Mouse (Mus musculus) Patski (cell line): ENCODE results near the gene Epb42. TPM values are rescaled to one million over a fixed set of nuclear protein-coding genes. Genes with fewer than 3 reads are reported as not detected.
A peak's percentile ranks its signal among the peaks of the same experiment; 100 is the strongest.
"Not testable (repeated sequence)": the region's sequence is repeated elsewhere in the genome, so short reads cannot be mapped to it uniquely, and the experiment has no call there.

ENCODE experiments used
- ATAC-seq: fragments of 100-300 bp; one replicate; pipeline ENCODE4 v1.8.0; 2021
- CTCF ChIA-PET: fragments of 350-600 bp; sonication (Branson Sonifier 250); formaldehyde crosslinking; loops from one replicate; lab custom pipeline; 2022; ENCODE audit warnings: inconsistent platforms; lab: Charles Lee
- POLR2A ChIA-PET: fragments of 350-600 bp; sonication (Branson Sonifier 250); formaldehyde crosslinking; loops from one replicate; lab custom pipeline; 2022; ENCODE audit warnings: antibody characterized with exemption, inconsistent platforms; lab: Charles Lee
- DNase-seq: peaks from one replicate; pipeline ENCODE4 v3.0.0-alpha.2; 2011; ENCODE audit warnings: low read depth, low spot score
- H3K27me3 ChIP-seq: fragments of 371-371 bp; one replicate; pipeline ENCODE4 v1.5.1; 2021
- CTCF ChIP-seq: fragments of 100-300 bp; IDR thresholded peaks from one replicate; pipeline ENCODE4 v1.5.1; 2021
- in situ Hi-C: fragments of 300-500 bp; cut with MboI; formaldehyde crosslinking; loops from 3 replicates; pipeline ENCODE4 v1.11.1; 2018; ENCODE audit warnings: low pct_unique_long_range_greater_than_20kb, mixed read lengths
- polyA plus RNA-seq: library from polyadenylated mRNA; unstranded; gene quantifications from one replicate; pipeline ENCODE4 v1.2.3, GENCODE M21; 2021

Gene Epb42
- polyA plus RNA-seq, 1 experiment from 2014 or later, result not detected

DNA sequence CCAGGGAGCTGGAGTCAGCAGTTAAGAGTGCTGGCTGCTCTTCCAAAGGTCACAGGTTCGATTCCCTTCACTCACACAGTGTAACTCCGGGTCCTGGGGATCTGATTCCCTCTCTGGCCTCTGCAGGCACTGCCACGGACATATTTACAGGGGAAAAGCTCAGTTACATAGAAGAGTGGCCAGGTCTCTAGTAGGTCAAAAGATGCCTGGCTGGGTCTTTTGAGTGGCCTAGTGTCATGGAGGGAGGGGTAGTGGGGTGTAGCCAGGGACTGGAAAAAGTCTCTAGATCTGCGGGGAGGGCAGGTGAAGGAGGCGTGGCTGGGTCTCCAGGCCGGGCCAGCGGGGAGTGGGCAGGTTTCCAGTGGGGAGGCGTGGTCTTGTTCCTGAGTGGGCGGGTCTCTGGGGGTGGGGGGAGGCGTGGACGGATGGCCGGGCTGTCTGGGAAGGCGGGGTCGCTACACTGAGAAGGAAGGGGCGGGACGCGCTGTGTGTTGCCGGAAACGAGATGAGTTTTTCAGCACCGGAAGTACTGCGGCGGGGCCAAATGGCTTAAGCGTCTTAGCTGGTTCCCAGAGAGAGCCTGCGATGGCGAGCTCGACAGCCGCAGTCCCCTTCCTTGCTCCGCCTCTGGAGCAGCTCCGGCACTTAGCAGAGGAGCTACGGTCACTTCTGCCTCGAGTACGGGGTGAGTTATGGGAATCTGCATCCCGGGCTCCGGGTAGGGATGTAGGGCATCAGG is 28.8 kb downstream of the Epb42 start, which contains the start of gene Ccndbp1:
TSS of gene Ccndbp1 (plus strand) at position 479 of the 739 bp plus-strand sequence.
- CTCF ChIA-PET, result no interaction called here
- no peak for TF ChIP-seq CTCF
- no peaks in the 10 kb centered on the region for H3K27me3 ChIP-seq
- in situ Hi-C loops, result no loop called here
- ATAC-seq, result peak; percentile 80
- POLR2A ChIA-PET, result no interaction called here
- DNase-seq, result peak; percentile 66

DNA sequence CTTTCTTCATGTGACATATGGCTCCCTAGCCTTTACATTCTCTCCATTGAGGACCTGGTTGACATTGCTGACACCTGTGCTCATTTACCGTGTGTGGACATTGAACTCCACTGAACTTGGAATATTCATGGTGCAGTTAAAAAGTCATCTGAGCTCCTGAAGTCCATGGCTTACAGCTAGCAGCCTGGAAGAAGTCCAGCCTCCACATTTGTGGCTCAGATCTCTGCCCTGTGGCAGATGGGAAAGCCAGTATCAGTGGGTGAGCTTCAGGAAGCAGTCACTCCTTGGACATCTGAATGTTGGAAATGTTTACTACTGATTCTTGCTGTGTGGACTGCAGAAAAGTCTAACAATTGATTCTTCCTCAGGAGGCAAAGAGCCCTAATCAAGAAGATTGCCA is 29.9 kb downstream of the Epb42 start:
- ATAC-seq (no peak), DNase-seq (no peak)
- ChIA-PET POLR2A (interaction anchor here (0.6 kb wide), 1 partner anchor 53 kb away, joined by 4 read pairs; no protein-coding TSS in a partner anchor), CTCF (interaction anchor here (1.2 kb wide), 1 partner anchor 48 kb away, joined by 3 read pairs; no protein-coding TSS in a partner anchor)
- H3K27me3 ChIP-seq, result no peaks in the 10 kb centered on the region
- in situ Hi-C loops, result no loop called here
- TF ChIP-seq CTCF, result no peak

DNA sequence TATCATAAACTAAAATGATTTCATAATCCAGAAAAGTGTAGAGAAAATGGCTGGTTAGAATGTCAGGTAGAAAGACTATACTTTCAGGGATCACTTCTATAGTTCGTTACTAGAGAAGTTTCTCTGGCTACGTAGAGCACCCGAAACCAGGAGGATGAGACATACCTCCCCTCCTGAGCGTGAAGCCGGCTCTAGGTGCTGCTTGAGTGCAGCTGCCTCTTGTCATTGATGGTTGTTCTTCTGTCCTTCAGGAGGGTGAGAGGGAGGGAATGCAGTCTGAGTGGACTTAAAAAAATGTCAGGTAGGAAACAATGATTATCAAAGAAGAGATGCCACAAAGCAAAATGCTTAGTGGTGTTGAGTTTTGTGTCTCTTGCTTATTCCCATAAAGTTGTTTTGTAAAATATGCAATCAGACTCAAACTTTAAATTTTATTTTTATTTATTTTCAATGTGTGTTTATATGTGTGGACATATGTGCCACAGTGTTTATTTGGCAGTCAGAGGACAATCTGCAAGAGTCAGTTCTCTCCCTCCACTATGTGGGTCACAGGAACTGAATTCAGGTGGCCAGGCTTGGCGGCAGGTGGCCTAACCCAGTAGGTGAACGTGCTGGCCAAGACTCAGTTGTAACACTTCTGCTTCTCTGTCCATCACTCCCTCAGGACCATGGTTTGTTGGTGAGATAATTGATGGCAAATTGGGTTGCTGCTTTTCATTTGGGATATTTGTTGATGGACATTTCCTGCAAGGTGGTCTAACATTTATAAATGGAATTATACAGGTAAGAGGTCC is 32.7 kb downstream of the Epb42 start:
- no peaks in the 10 kb centered on the region for H3K27me3 ChIP-seq
- no peak for TF ChIP-seq CTCF
- ChIA-PET POLR2A (no interaction called here), CTCF (no interaction called here)
- in situ Hi-C loops, result no loop called here
- no peak for ATAC-seq
- no peak for DNase-seq

DNA sequence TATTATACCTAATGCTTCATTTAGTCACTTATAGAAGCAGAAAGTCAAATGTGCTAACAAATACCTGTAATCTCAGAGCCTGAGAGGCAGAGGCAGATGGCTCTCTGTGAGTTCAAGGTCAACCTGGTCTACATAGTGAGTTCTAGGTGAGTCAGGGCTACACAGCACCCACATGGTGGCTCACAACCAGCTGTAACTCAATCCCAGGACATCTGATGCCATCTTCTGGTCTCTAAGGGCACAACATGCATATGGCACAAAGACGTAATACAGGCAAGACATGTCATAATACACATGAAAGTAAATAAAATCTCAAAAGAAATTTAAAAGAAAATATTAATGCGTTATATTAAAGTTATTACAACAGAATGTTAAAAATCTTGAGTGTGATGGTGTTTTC is 33.3 kb downstream of the Epb42 start:
- DNase-seq, result no peak
- POLR2A ChIA-PET, result no interaction called here
- in situ Hi-C loops, result no loop called here

DNA sequence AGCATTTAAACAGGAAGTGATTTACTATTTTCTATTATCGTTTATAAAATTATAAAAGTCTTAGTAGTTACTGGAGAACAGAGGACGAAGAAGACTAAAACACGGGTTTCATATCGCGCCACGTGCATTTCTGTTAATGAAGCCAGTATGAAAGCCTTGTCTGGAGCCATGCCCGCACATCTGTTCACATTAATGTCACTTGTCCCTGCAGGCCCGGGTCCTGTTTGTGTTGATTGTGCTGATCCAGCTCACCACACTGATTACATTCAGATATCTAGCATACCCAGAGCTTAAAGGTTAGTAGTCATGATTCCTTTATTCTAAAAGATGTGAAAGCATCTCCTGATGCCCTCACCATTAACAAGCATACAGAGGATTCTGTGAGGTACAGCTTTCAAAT is 38.0 kb downstream of the Epb42 start:
- TF ChIP-seq CTCF, result no peak
- ATAC-seq (no peak), DNase-seq (no peak)
- ChIA-PET CTCF (no interaction called here), POLR2A (no interaction called here)
- no peaks in the 10 kb centered on the region for H3K27me3 ChIP-seq
- in situ Hi-C loops, result no loop called here

More for the DNA sequence above, 33.3 kb downstream of the Epb42 start:
- CTCF ChIA-PET, result no interaction called here
- no peak for ATAC-seq
- TF ChIP-seq CTCF, result peak; percentile 55
- no peaks in the 10 kb centered on the region for H3K27me3 ChIP-seq

DNA sequence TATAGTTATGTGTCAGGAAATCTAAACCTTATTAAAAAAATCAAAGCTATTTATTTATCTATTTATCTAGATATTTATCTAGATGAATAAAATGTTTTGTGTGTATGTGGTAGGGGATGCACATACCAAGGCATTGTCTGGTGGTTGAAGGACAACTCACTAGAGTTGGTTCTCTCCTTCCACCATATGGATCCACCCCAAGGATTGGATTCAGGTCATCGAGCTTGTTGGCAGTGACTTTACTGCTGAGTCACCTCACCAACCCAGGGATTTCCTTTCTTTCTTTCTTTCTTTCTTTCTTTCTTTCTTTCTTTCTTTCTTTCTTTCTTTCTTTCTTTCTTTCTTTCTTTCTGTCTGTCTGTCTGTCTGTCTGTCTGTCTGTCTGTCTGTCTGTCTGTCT is 40.3 kb downstream of the Epb42 start:
- POLR2A ChIA-PET, DNase-seq, CTCF ChIA-PET, H3K27me3 ChIP-seq, ATAC-seq, in situ Hi-C loops: not testable (repeated sequence)

DNA sequence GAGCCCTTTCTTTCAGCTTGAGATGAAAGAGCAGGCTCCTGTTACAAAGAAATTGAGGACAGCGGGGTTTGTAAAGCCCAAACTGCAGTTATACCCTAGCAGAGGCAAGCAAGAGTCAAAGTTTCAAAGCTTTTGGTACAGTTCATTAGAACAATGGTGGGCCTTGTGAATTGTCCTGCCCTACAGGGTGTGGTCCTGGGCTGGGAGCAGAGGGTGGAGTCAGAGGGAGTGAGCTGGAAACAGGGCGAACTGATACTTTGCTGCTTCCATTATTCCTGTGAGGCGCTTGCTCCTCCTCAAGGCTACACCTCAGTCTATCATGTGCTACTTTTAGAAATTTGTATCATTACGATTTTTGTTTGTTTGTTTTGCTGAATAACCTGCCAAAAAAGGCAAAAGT is 45.7 kb downstream of the Epb42 start:
- CTCF ChIA-PET, result no interaction called here
- in situ Hi-C loops, result no loop called here
- POLR2A ChIA-PET, result interaction anchor here (0.6 kb wide), 1 partner anchor 237 kb away, joined by 3 read pairs; no protein-coding TSS in a partner anchor
- no peak for TF ChIP-seq CTCF
- DNase-seq (no peak), ATAC-seq (no peak)
- H3K27me3 ChIP-seq, result no peaks in the 10 kb centered on the region

DNA sequence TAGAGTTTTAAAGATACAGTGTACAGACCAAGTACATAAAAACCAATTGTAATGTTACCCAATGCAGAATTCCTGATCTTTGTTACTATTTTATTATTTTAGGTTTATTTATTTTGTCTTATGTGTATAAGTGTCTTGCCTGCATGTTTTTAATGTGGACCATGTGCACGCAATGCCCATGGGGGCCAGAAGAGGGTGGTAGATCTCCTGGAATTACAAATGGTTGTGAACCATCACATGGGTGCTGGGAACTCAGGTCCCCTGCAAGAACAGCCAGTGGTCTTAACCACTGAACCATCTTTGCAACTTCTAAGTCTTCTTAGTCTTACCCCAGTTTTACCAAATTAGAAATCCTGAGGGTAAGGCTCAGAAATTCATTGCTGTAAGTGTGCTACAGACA is 51.6 kb downstream of the Epb42 start:
- in situ Hi-C loops, result no loop called here
- DNase-seq (no peak), ATAC-seq (no peak)
- ChIA-PET CTCF (interaction anchor here (1.0 kb wide), 1 partner anchor 15 kb away, joined by 3 read pairs; no protein-coding TSS in a partner anchor), POLR2A (no interaction called here)
- H3K27me3 ChIP-seq, result no peaks in the 10 kb centered on the region
- TF ChIP-seq CTCF, result peak; percentile 40

DNA sequence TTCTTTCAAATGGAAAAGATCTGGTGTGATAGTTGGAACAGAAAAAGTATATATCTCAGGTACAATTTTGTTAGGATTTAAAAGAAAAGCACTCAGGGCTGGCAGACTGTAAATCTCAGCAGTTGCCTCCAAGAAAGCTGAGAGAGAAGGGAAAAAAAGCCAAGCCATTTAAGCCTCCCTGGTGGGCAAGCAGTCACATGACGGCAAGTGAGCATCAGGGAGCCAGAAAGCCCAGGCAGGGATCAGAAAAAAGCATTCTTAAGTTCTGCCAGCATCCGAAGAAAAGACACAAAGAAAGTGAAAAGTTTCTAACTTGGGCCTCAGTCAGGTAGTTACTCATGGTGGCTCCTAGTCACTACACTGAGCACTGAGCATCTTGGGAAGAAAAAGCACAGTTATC is 53.3 kb downstream of the Epb42 start:
- ChIA-PET POLR2A (no interaction called here), CTCF (no interaction called here)
- H3K27me3 ChIP-seq, result no peaks in the 10 kb centered on the region
- DNase-seq, result no peak
- no peak for ATAC-seq
- no peak for TF ChIP-seq CTCF
- in situ Hi-C loops, result no loop called here

DNA sequence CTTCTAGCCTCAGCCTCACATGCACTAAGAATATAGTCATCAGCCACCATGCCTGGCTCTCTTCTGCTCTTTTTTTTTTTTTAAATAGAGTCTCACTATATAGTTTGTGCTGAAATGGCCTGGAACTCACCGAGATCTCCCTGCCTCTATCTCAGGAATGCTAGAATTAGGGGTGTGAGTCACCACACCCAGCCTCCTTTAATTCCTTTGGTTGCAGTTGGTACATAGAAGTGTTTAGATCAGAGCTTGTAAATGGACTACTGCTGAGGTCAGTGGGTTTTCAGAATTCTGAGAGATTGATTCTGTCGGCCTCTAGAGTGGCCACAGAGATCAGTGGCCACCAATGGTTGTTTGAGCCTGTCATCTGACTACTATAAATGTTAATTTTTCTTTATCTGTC is 56.0 kb downstream of the Epb42 start:
- no peak for DNase-seq
- ChIA-PET POLR2A (interaction anchor here (0.8 kb wide), 1 partner anchor 19 kb away, joined by 3 read pairs; no protein-coding TSS in a partner anchor), CTCF (no interaction called here)
- in situ Hi-C loops, result no loop called here
- no peaks in the 10 kb centered on the region for H3K27me3 ChIP-seq
- TF ChIP-seq CTCF, result no peak
- no peak for ATAC-seq

DNA sequence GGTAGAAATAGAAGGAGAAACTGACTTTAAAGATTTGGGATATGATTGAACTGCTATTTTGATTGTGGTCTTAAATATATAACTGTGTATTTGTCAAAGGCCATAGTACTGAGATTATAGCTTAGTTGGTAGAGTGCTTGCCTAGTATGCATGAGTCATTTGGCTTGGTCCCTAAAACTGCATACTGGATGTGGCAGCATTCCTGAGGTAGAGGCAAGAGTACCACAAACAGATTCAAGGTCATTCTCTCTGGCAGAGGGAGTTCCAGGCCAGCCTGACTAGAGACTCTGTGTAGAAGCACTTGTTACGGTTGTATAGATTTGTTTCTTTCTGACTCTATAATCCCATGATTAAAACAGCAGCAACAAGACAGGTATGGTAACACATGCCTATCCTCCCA is 57.1 kb downstream of the Epb42 start:
- DNase-seq (no peak), ATAC-seq (peak; percentile 28)
- in situ Hi-C loops, result no loop called here
- no peaks in the 10 kb centered on the region for H3K27me3 ChIP-seq
- ChIA-PET CTCF (interaction anchor here (1.6 kb wide), 1 partner anchor 10 kb away, joined by 4 read pairs; no protein-coding TSS in a partner anchor), POLR2A (interaction anchor here (0.6 kb wide), 1 partner anchor 42 kb away, joined by 4 read pairs; no protein-coding TSS in a partner anchor)
- TF ChIP-seq CTCF, result no peak
